Mouse (Mus musculus) heart, embryonic 15.5 days (tissue): ENCODE measurements around the gene Reln. TPM values are rescaled to one million over a fixed set of nuclear protein-coding genes. Genes with fewer than 3 reads are reported as not detected.

Experiments used
- ATAC-seq: fragments of 200-750 bp; cut with Nextera tagmentation; replicated peaks from 2 replicates; pipeline ENCODE4 v1.8.0; 2017; ENCODE audit warnings: low read depth, moderate TSS enrichment; ENCODE audit not compliant: insufficient number of reproducible peaks, insufficient read depth, low FRiP score
- H3K27ac ChIP-seq: fragments of 300-500 bp; sonication (generic); 2 replicates; pipeline ENCODE4 v1.5.1; 2015; ENCODE audit warnings: mild to moderate bottlenecking, inconsistent platforms
- H3K27me3 ChIP-seq: fragments of 300-500 bp; sonication (generic); 2 replicates; pipeline ENCODE4 v1.6.1; 2015; ENCODE audit warnings: inconsistent platforms
- H3K36me3 ChIP-seq: fragments of 300-500 bp; sonication (generic); 2 replicates; pipeline ENCODE4 v1.6.1; 2015; ENCODE audit warnings: mild to moderate bottlenecking, inconsistent platforms
- H3K4me1 ChIP-seq: fragments of 300-500 bp; sonication (generic); replicated peaks from 2 replicates; pipeline ENCODE4 v1.6.1; 2015; ENCODE audit warnings: inconsistent platforms
- H3K4me2 ChIP-seq: fragments of 300-500 bp; sonication (generic); 2 replicates; pipeline ENCODE4 v1.6.1; 2015; ENCODE audit warnings: inconsistent platforms, mild to moderate bottlenecking, moderate library complexity
- H3K4me3 ChIP-seq: fragments of 300-500 bp; sonication (generic); 2 replicates; pipeline ENCODE4 v1.5.1; 2015; ENCODE audit warnings: mild to moderate bottlenecking, inconsistent platforms
- H3K9ac ChIP-seq: fragments of 300-500 bp; sonication (generic); 2 replicates; pipeline ENCODE4 v1.6.1; 2015; ENCODE audit warnings: mild to moderate bottlenecking, inconsistent platforms
- H3K9me3 ChIP-seq: fragments of 300-500 bp; sonication (generic); replicated peaks from 2 replicates; pipeline ENCODE4 v1.6.1; 2016; ENCODE audit warnings: inconsistent platforms
- WGBS: fragments of 180-500 bp; shearing (Covaris S2); methylation state at CpG from one replicate; pipeline ENCODE4 v1.1.7; 2015; ENCODE audit warnings: mixed read lengths; 5-methylcytosine and 5-hydroxymethylcytosine counted together
- polyA plus RNA-seq: library from polyadenylated mRNA; unstranded; fragments of >200 nt; fragmentation: Nextera tagmentation; extraction: Ambion mirVana; gene quantifications from 2 replicates; pipeline ENCODE4 v1.2.1, GENCODE M21; 2015

The Reln gene
- polyA plus RNA-seq: 1.5 and 1.8 TPM in 2 replicates

DNA sequence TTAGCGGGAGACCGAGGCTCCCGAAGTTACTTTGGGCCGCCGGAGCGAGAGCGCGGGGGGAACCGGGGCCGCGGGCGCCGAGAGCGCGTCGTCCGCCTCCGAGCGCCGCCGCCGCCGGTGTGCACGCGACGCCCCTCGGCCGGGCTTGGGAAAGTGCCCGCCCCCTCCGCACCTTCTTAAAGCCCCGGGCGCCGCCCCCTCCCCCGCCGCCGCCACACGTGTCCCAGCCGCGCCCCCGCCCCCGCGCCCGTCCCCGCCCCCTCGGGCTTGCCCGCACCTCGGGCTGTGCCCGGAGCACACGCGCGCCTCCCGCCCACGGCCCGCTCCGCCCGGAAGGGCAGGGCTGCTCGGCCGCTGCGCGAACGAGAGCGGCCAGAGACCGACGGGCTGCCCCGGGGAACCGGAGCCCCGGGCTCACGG is at the start of gene Reln:
Gene Reln (minus strand): TSS at position 147 of the 420 bp plus-strand sequence.
- H3K4me2 ChIP-seq: peak within 1 kb of the TSS; percentile 99
- WGBS: under 1% methylated on average over 50 of the region's 68 CpGs
- peak; percentile 82 for ATAC-seq
- no peaks in the 10 kb centered on the region for H3K36me3 ChIP-seq
- H3K27me3 ChIP-seq: peaks cover 90% of the 10 kb centered on the region
- H3K27ac ChIP-seq: no peak within 1 kb of the TSS
- H3K9ac ChIP-seq: peak within 1 kb of the TSS; percentile 52
- H3K4me3 ChIP-seq: peak within 1 kb of the TSS; percentile 63
- H3K4me1 ChIP-seq: peaks cover 23% of the 10 kb centered on the region
- no peaks in the 10 kb centered on the region for H3K9me3 ChIP-seq

DNA sequence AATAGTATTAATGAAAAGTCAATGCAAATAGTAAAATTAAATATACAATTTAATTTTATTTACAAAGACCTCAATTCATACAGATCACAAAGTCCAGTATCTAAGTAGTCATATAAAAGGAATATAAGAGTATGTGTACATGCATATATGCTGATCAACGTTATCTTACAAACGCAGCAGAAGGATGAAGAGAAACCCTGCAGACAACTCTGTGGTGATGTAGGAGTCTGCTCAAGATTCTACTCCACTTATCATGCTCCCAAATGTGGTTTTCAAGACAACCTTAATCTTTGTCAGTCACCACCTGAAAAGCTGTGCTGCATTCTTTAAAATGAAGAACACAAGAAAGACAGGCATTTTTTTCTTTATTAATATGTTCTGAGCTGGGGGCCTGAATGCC is 44.0 kb upstream of the Reln start:
- no peaks in the 10 kb centered on the region for H3K4me1 ChIP-seq
- WGBS: 77% methylated on average over 2 of the region's 2 CpGs

DNA sequence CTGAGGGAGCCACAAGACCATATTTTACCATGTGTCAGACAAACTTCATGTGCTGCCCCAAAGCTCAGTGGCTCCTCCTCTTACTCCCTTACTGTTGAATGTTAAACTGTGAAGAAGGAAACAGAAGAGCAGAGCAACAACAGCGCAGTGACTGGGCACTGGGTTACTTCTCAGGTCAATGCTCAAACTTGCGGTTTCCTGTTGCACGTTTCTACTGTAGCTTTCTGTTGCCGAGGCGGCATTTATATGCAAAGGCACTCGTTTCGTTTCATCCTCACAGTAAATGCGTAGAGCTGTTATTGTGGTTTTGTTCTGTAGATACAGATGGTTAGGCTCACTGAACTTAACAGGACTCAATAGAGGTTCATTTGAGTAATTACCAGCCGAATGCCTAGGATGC is 16.0 kb upstream of the Reln start:
- 71% methylated on average over 9 of the region's 9 CpGs for WGBS
- no peak overlapping the region for H3K4me3 ChIP-seq
- no peak overlapping the region for H3K27ac ChIP-seq
- no peak overlapping the region for H3K4me2 ChIP-seq
- ATAC-seq: no peak
- H3K4me1 ChIP-seq: no peaks in the 10 kb centered on the region
- no peaks in the 10 kb centered on the region for H3K36me3 ChIP-seq
- H3K9me3 ChIP-seq: no peaks in the 10 kb centered on the region
- no peaks in the 10 kb centered on the region for H3K27me3 ChIP-seq
- H3K9ac ChIP-seq: no peak overlapping the region

More for the DNA sequence above, 44.0 kb upstream of the Reln start:
- no peak overlapping the region for H3K27ac ChIP-seq
- H3K27me3 ChIP-seq: no peaks in the 10 kb centered on the region
- ATAC-seq: no peak
- no peaks in the 10 kb centered on the region for H3K9me3 ChIP-seq
- no peaks in the 10 kb centered on the region for H3K36me3 ChIP-seq
- H3K4me3 ChIP-seq: no peak overlapping the region
- H3K4me2 ChIP-seq: no peak overlapping the region
- H3K9ac ChIP-seq: no peak overlapping the region

DNA sequence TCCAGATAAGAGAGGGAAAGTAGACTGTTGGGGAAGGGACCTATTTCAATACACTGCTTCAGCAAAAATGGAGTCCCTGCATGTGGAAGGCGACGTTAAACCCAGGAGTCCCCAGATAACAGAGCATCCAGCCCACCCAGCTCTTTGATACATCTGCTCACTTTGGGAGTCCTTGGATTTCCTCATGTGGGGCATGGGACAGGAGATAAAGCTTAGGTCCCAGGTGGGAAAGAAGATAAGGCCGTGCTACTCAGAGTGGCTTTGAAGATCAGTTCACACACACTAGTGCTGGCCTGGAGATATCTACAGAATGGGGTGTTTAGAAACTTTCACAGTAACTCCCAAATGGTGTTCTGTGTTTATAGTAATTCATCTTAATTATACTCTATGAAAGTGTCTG is 3.9 kb upstream of the Reln start:
- no peak for ATAC-seq
- Histone ChIP-seq H3K4me2 (no peak overlapping the region), H3K4me3 (no peak overlapping the region), H3K4me1 (peaks cover 23% of the 10 kb centered on the region), H3K27me3 (peaks cover 58% of the 10 kb centered on the region), H3K9me3 (no peaks in the 10 kb centered on the region), H3K27ac (no peak overlapping the region), H3K36me3 (no peaks in the 10 kb centered on the region), H3K9ac (no peak overlapping the region)
- WGBS: 32% methylated on average over 3 of the region's 3 CpGs

DNA sequence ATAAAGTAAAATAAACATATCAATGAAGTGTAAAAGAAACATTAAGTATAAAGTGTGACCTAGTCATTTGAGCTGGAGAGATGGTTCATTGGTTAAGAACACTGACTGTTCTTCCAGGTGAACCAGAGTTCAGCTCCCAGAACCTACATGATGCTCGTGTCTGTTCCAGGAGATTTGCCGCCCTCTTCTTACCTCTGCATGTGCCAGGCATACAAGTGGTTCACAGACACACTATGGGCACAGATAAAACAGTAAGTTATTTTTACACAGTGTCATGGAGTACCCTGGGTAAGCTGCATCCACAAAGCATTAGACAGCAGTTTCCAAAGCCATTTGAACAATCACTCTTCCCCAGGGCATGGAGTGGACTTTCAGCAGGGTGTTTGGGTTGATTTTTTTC is 3.2 kb upstream of the Reln start:
- peaks cover 64% of the 10 kb centered on the region for H3K27me3 ChIP-seq
- 62% methylated on average over 2 of the region's 2 CpGs for WGBS
- no peak overlapping the region for H3K27ac ChIP-seq
- H3K9me3 ChIP-seq: no peaks in the 10 kb centered on the region
- H3K9ac ChIP-seq: no peak overlapping the region
- H3K4me2 ChIP-seq: no peak overlapping the region
- H3K36me3 ChIP-seq: no peaks in the 10 kb centered on the region
- H3K4me1 ChIP-seq: peaks cover 23% of the 10 kb centered on the region
- H3K4me3 ChIP-seq: no peak overlapping the region
- ATAC-seq: no peak

DNA sequence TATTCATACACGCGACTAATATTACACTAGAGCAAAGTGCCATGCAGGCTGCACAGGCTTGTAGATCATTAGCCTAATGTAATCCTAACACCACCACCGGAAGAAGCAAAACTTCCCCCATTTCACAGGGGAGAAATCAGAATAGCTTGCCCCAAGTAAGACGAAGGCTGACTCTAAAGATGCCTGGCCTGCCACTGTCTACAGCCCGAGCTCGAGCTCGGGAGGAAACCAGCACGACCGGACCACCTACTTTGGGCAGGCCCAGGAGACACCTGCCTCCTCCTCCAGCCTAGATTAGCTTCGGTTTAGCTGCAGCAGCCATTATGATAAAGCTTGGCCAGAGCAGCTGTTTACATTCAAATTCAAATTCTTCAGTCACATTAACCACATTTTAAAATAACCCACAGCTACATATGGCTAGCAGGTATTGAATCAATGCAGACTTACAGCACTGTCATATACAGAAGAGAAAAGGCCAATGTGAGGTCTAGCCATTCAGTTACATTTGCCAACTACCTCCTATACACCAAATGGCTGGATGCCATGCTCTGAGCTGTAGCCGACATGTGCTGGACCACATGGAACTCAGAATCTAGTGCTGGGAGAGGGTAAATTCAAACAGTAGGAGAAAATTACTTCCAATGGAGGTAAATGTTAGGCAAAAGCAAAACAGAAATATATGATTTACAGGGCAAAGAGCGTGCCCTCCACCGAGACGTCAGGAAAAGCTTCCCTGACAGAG is 1.6 kb upstream of the Reln start:
- H3K27me3 ChIP-seq: peaks cover 79% of the 10 kb centered on the region
- H3K9me3 ChIP-seq: no peaks in the 10 kb centered on the region
- no peak for ATAC-seq
- H3K4me1 ChIP-seq: peaks cover 23% of the 10 kb centered on the region
- peak overlapping the region; percentile 99; the same call in 1 of the 2 replicates for H3K4me2 ChIP-seq
- no peaks in the 10 kb centered on the region for H3K36me3 ChIP-seq
- WGBS: 38% methylated on average over 14 of the region's 14 CpGs
- H3K27ac ChIP-seq: no peak overlapping the region
- H3K9ac ChIP-seq: no peak overlapping the region
- no peak overlapping the region for H3K4me3 ChIP-seq

DNA sequence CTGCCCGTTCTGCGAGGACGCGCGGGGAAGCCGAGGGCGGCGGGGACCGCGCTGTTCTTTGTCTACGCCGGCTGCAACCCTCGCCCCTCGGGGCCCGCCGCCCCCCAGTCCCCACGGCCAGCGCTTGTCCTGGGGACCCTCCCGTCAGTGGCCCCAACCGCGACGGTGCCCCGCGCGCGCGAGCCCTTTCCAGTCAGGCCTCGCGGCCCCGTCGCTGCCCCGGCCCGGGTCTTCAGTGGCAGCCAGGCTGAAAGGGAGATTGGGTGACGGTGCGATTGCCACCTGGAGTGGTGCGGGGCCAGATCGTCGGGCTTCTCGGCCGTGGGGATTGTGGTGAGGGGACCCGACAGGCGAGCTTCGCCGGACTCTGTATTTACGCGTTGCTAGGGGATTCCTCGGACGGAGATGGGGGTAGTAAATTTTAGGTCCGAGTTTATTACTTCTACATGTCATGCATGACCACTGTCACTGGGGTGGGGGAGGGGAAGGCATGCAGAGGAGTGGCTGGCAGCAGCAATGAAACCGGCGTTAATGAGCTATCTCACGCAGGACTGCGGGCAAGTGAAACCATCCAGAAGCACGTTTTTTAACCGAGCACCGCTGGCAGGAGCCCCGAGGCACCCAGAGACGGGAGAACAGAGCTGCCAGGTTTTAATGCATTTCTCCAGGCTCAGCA is 612 bp upstream of the Reln start:
- no peak for ATAC-seq
- peaks cover 87% of the 10 kb centered on the region for H3K27me3 ChIP-seq
- H3K36me3 ChIP-seq: no peaks in the 10 kb centered on the region
- H3K27ac ChIP-seq: no peak overlapping the region
- peaks cover 23% of the 10 kb centered on the region for H3K4me1 ChIP-seq
- peak overlapping the region; percentile 52 for H3K9ac ChIP-seq
- no peaks in the 10 kb centered on the region for H3K9me3 ChIP-seq
- H3K4me2 ChIP-seq: peak overlapping the region; percentile 99
- 1% methylated on average over 53 of the region's 58 CpGs for WGBS
- peak overlapping the region; percentile 63 for H3K4me3 ChIP-seq

DNA sequence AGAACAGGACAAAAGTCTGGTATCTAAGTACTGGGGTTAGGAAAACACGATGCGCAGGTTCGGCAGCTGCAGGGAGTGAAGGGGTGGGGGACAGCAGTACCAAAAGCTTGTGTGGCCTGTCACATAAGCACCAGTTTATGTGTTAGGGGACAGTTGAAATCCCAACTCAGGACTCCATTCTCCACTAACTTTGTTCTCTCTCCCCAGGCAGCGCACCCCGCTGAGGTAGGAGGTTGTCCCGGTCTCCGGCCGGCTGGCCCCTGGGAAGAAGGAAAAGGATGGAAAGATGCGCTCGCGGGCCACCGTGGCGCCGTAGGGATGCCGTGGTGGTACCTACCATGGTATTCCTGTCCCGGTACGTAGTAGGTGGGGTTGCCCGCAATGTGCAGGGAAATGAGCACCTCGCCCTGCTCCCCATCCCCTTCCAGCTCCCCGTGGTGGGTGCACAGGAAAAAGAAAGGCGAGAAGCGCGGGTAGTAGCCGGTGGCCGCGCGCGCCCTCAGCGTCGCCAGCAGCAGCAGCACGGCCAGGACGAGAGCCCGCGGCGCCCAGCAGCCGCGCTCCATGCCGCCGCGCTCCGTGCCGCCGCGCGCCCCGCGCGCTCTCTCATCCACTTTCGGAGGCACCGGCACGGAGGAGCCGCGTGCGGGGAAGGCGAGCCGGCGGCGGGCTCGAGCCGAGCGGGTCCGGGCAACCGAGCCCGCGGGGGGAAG is 503 bp downstream of the Reln start:
- ATAC-seq: peak; percentile 23; the same call in 1 of the 2 replicates
- H3K27ac ChIP-seq: no peak overlapping the region
- under 1% methylated on average over 63 of the region's 65 CpGs for WGBS

DNA sequence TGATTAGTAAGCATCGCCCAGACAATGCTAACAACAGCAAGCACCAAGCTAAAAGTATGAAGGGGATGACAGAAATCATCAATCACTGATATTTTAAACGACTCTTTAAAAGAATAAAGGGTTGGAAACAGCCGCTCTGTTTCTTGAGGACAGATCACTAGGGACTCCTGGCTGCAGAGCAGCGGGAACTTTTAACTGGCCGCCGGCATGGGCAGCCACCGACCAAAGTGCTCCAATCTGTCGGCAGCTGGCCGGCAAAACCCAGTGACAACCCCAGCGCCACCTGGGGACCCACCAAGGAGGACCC is 1.0 kb downstream of the Reln start:
- Histone ChIP-seq H3K4me1 (peaks cover 23% of the 10 kb centered on the region), H3K9me3 (no peaks in the 10 kb centered on the region), H3K27me3 (peaks cover 87% of the 10 kb centered on the region), H3K9ac (no peak overlapping the region), H3K4me2 (peak overlapping the region; percentile 99), H3K36me3 (no peaks in the 10 kb centered on the region), H3K27ac (no peak overlapping the region), H3K4me3 (peak overlapping the region; percentile 63)
- ATAC-seq: no peak
- 1% methylated on average over 10 of the region's 10 CpGs for WGBS

More for the DNA sequence above, 503 bp downstream of the Reln start:
- Histone ChIP-seq H3K9ac (peak overlapping the region; percentile 52), H3K4me2 (peak overlapping the region; percentile 99), H3K9me3 (no peaks in the 10 kb centered on the region), H3K36me3 (no peaks in the 10 kb centered on the region), H3K4me3 (peak overlapping the region; percentile 63), H3K27me3 (peaks cover 92% of the 10 kb centered on the region), H3K4me1 (peaks cover 23% of the 10 kb centered on the region)

DNA sequence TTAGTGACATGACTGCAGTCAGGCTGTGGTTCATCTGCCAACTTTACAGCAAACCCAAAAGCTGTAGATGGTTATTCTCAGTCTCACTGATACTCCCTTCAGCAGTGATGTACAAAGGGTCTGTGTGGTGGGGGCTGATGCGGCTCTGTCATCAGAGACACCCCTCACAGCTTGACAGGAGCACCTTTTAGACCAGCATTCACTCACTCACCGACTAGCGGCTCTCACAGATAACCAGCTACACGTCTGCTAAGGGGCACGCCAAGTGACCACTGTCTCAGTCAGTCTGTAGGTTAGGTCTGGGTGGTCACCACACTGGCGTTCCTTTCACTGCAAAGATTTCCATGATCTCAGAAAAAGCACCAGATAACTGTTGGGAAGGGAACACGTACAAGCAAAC is 2.0 kb downstream of the Reln start:
- H3K27ac ChIP-seq: no peak overlapping the region
- no peak overlapping the region for H3K4me3 ChIP-seq
- WGBS: 38% methylated on average over 7 of the region's 7 CpGs

DNA sequence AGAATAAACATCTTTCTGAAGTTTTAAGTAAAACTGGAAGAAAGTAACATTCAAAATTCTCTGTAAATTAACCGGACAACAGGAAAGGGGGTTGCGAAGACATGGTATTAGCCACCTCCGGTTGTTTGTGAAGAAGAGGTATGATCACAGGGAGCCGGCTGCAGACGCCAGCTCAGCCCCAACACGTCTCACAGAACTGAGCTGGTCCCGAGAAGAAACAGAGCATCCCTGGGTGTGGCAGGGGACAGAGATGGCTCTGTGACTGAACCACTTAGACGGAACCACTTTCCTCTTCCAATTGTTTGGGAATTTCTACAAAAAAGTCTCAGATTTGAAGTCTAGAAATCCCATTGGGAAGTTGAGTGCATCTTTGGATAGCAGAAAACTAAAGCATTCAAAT is 3.5 kb downstream of the Reln start:
- H3K27ac ChIP-seq: no peak overlapping the region
- no peak for ATAC-seq
- no peak overlapping the region for H3K4me2 ChIP-seq
- H3K27me3 ChIP-seq: peaks cover 64% of the 10 kb centered on the region
- peaks cover 23% of the 10 kb centered on the region for H3K4me1 ChIP-seq
- H3K36me3 ChIP-seq: no peaks in the 10 kb centered on the region
- H3K9me3 ChIP-seq: no peaks in the 10 kb centered on the region
- H3K4me3 ChIP-seq: no peak overlapping the region
- no peak overlapping the region for H3K9ac ChIP-seq
- WGBS: 83% methylated on average over 8 of the region's 8 CpGs

More for the DNA sequence above, 2.0 kb downstream of the Reln start:
- Histone ChIP-seq H3K9me3 (no peaks in the 10 kb centered on the region), H3K36me3 (no peaks in the 10 kb centered on the region), H3K9ac (no peak overlapping the region), H3K27me3 (peaks cover 78% of the 10 kb centered on the region), H3K4me2 (no peak overlapping the region), H3K4me1 (peaks cover 23% of the 10 kb centered on the region)
- no peak for ATAC-seq
